Mouse (Mus musculus) heart, postnatal 0 days (tissue): ENCODE measurements at regions not wholly inside any gene's neighbourhood (a gene's known extent, or its start where the extent isn't known, plus 50 kb on each side); places are given as distances from the start of the nearest gene placed in this dataset.

Source experiments
- ATAC-seq: fragments of 200-750 bp; cut with Nextera tagmentation; 2 replicates; pipeline ENCODE4 v1.8.0; 2017; ENCODE audit warnings: low read depth, moderate number of reproducible peaks, moderate library complexity; ENCODE audit not compliant: insufficient read depth
- DNase-seq: peaks from one replicate; pipeline ENCODE4 v3.0.0-alpha.2; 2016; ENCODE audit warnings: low spot score
- H3K27ac ChIP-seq: fragments of 300-500 bp; sonication (generic); 2 replicates; pipeline ENCODE4 v1.5.1; 2014; ENCODE audit warnings: low read depth, mild to moderate bottlenecking
- H3K27me3 ChIP-seq: fragments of 300-500 bp; sonication (generic); 2 replicates; pipeline ENCODE4 v1.6.1; 2014; ENCODE audit warnings: low read length, mixed read lengths; ENCODE audit not compliant: control insufficient read depth, insufficient read depth
- H3K36me3 ChIP-seq: fragments of 300-500 bp; sonication (generic); replicated peaks from 2 replicates; pipeline ENCODE4 v1.6.1; 2014; ENCODE audit warnings: low read length, mixed read lengths; ENCODE audit not compliant: control insufficient read depth, insufficient read depth
- H3K4me1 ChIP-seq: fragments of 300-500 bp; sonication (generic); 2 replicates; pipeline ENCODE4 v1.6.1; 2014; ENCODE audit warnings: antibody characterized with exemption; ENCODE audit not compliant: control insufficient read depth, insufficient read depth
- H3K4me2 ChIP-seq: fragments of 300-500 bp; sonication (generic); 2 replicates; pipeline ENCODE4 v1.6.1; 2014; ENCODE audit warnings: low read depth, mild to moderate bottlenecking, low read length, moderate library complexity
- H3K4me3 ChIP-seq: fragments of 300-500 bp; sonication (generic); 2 replicates; pipeline ENCODE4 v1.5.1; 2014; ENCODE audit warnings: low read depth, low read length
- H3K9ac ChIP-seq: fragments of 300-500 bp; sonication (generic); replicated peaks from 2 replicates; pipeline ENCODE4 v1.6.1; 2014; ENCODE audit warnings: low read depth, low read length, mixed read lengths
- H3K9me3 ChIP-seq: fragments of 300-500 bp; sonication (generic); replicated peaks from 2 replicates; pipeline ENCODE4 v1.6.1; 2016; ENCODE audit warnings: low read length; ENCODE audit not compliant: control insufficient read depth
- CTCF ChIP-seq: IDR thresholded peaks from 2 replicates; pipeline ENCODE4 v1.5.1; 2016; ENCODE audit warnings: antibody characterized with exemption, control low read depth, low read depth
- EP300 ChIP-seq: IDR thresholded peaks from 2 replicates; pipeline ENCODE4 v1.6.1; 2016; ENCODE audit warnings: antibody characterized with exemption, low read depth
- WGBS: fragments of 180-500 bp; shearing (Covaris S2); extraction: QIAGEN DNeasy Blood & Tissue Kit; methylation state at CpG from one replicate; pipeline ENCODE4 v1.1.7; 2014; 5-methylcytosine and 5-hydroxymethylcytosine counted together

GRCm38 (mm10) chr14:31934771-31935170, 94.0 kb upstream of the Galnt15 start:
- peak overlapping the region; percentile 77 for H3K27ac ChIP-seq

GRCm38 (mm10) chr14:31935411-31935810, 93.4 kb upstream of the Galnt15 start:
- Histone ChIP-seq H3K9ac (no peak overlapping the region), H3K4me3 (no peak overlapping the region), H3K36me3 (no peaks in the 10 kb centered on the region), H3K27me3 (no peaks in the 10 kb centered on the region), H3K4me1 (peaks cover 27% of the 10 kb centered on the region), H3K9me3 (no peaks in the 10 kb centered on the region), H3K4me2 (no peak overlapping the region), H3K27ac (peak overlapping the region; percentile 77; the same call in 1 of the 2 replicates)
- no peak for ATAC-seq
- DNase-seq, result no peak
- TF ChIP-seq EP300 (no peak), CTCF (no peak)
- 57% methylated on average over 3 of the region's 3 CpGs for WGBS

More at GRCm38 (mm10) chr14:31934771-31935170, 94.0 kb upstream of the Galnt15 start:
- Histone ChIP-seq H3K4me2 (0 out of 2 replicates have a peak overlapping the region, but pooled peaks have one; percentile 63), H3K4me1 (peaks cover 34% of the 10 kb centered on the region), H3K9ac (no peak overlapping the region; the same call in 1 of the 2 replicates), H3K4me3 (no peak overlapping the region), H3K9me3 (no peaks in the 10 kb centered on the region), H3K27me3 (no peaks in the 10 kb centered on the region), H3K36me3 (no peaks in the 10 kb centered on the region)
- no peak for DNase-seq
- 19% methylated on average over 3 of the region's 3 CpGs for WGBS
- no peak for ATAC-seq
- TF ChIP-seq EP300 (no peak), CTCF (no peak)

GRCm38 (mm10) chr14:31936581-31936980, 92.2 kb upstream of the Galnt15 start:
- Histone ChIP-seq H3K4me3 (no peak overlapping the region), H3K36me3 (no peaks in the 10 kb centered on the region), H3K9ac (no peak overlapping the region), H3K4me1 (peaks cover 17% of the 10 kb centered on the region; the same call in 1 of the 2 replicates), H3K9me3 (no peaks in the 10 kb centered on the region), H3K4me2 (no peak overlapping the region), H3K27ac (no peak overlapping the region), H3K27me3 (no peaks in the 10 kb centered on the region)
- TF ChIP-seq EP300 (no peak), CTCF (no peak)
- ATAC-seq, result no peak
- WGBS, result 76% methylated on average over 3 of the region's 3 CpGs
- no peak for DNase-seq

GRCm38 (mm10) chr14:31940900-31941299, 87.9 kb upstream of the Galnt15 start:
- no peaks in the 10 kb centered on the region for H3K27me3 ChIP-seq
- 85% methylated on average over 6 of the region's 6 CpGs for WGBS

GRCm38 (mm10) chr14:31942266-31942960, 86.4 kb upstream of the Galnt15 start:
- Histone ChIP-seq H3K4me2 (no peak overlapping the region), H3K9me3 (no peaks in the 10 kb centered on the region), H3K27ac (no peak overlapping the region), H3K9ac (no peak overlapping the region), H3K4me3 (no peak overlapping the region), H3K36me3 (no peaks in the 10 kb centered on the region), H3K4me1 (no peaks in the 10 kb centered on the region), H3K27me3 (no peaks in the 10 kb centered on the region)
- WGBS, result 53% methylated on average over 3 of the region's 3 CpGs
- TF ChIP-seq CTCF, result peak; percentile 72
- no peak for TF ChIP-seq EP300
- peak; percentile 54 for ATAC-seq
- no peak for DNase-seq

More at GRCm38 (mm10) chr14:31940900-31941299, 87.9 kb upstream of the Galnt15 start:
- DNase-seq, result no peak
- Histone ChIP-seq H3K4me2 (no peak overlapping the region), H3K4me3 (no peak overlapping the region), H3K9me3 (no peaks in the 10 kb centered on the region), H3K27ac (no peak overlapping the region), H3K9ac (no peak overlapping the region), H3K36me3 (no peaks in the 10 kb centered on the region), H3K4me1 (no peaks in the 10 kb centered on the region)
- TF ChIP-seq EP300, result no peak
- no peak for ATAC-seq

GRCm38 (mm10) chr14:31944682-31945081, 84.1 kb upstream of the Galnt15 start:
- ATAC-seq (no peak), DNase-seq (no peak)
- WGBS, result 40% methylated on average over 6 of the region's 6 CpGs
- Histone ChIP-seq H3K4me3 (no peak overlapping the region), H3K4me1 (no peaks in the 10 kb centered on the region), H3K27ac (peak overlapping the region; percentile 22; the same call in 1 of the 2 replicates), H3K9ac (no peak overlapping the region), H3K27me3 (no peaks in the 10 kb centered on the region), H3K4me2 (no peak overlapping the region), H3K36me3 (no peaks in the 10 kb centered on the region), H3K9me3 (no peaks in the 10 kb centered on the region)
- no peak for TF ChIP-seq EP300
- TF ChIP-seq CTCF, result no peak
